Mouse (Mus musculus): Measurements from ENCODE around the gene D10Wsu102e.
"Not testable (repeated sequence)": the region's sequence is repeated elsewhere in the genome, so short reads cannot be mapped to it uniquely, and the experiment has no call there.

Gene D10Wsu102e

GRCm38 (mm10) chr10:83397336-83397735 is 37.3 kb downstream of the D10Wsu102e start:
- no peak for DNase-seq (ENCODE audit: low spot score)

- not testable (repeated sequence) for DNase-seq (ENCODE audit: low spot score)
These were observed 40.9 kb downstream of the D10Wsu102e start for GRCm38 (mm10) chr10:83400896-83401295.

GRCm38 (mm10) chr10:83405031-83405430 is 45.0 kb downstream of the D10Wsu102e start:
- DNase-seq (ENCODE audit: low spot score) = no peak

- no peak for DNase-seq (ENCODE audit: low spot score)
These were observed 45.7 kb downstream of the D10Wsu102e start for GRCm38 (mm10) chr10:83405711-83406110.

- no peak for DNase-seq (ENCODE audit: low spot score)
These were observed 47.1 kb downstream of the D10Wsu102e start for GRCm38 (mm10) chr10:83407141-83407540.

GRCm38 (mm10) chr10:83418466-83418865 is 58.4 kb downstream of the D10Wsu102e start:
- DNase-seq (ENCODE audit: low spot score) = not testable (repeated sequence)

GRCm38 (mm10) chr10:83448582-83448981 is 88.6 kb downstream of the D10Wsu102e start:
- no peak for DNase-seq (ENCODE audit: low spot score)

- no peak for DNase-seq (ENCODE audit: low spot score)
These were observed 97.5 kb downstream of the D10Wsu102e start for GRCm38 (mm10) chr10:83457531-83457930.

GRCm38 (mm10) chr10:83475226-83475625 is 115.2 kb downstream of the D10Wsu102e start:
- DNase-seq (ENCODE audit: low spot score) = no peak

- no peak for DNase-seq (ENCODE audit: low spot score)
These were observed 117.3 kb downstream of the D10Wsu102e start for GRCm38 (mm10) chr10:83477286-83477685.

GRCm38 (mm10) chr10:83490506-83490905 is 130.5 kb downstream of the D10Wsu102e start:
- no peak for DNase-seq (ENCODE audit: low spot score)

GRCm38 (mm10) chr10:83497321-83497720 is 137.3 kb downstream of the D10Wsu102e start:
- DNase-seq (ENCODE audit: low spot score) = no peak

GRCm38 (mm10) chr10:83508962-83509660 is 149.1 kb downstream of the D10Wsu102e start:
- DNase-seq (ENCODE audit: low spot score) = peak; percentile 26

- DNase-seq (ENCODE audit: low spot score) = no peak
These were observed 151.3 kb downstream of the D10Wsu102e start for GRCm38 (mm10) chr10:83511304-83511703.

GRCm38 (mm10) chr10:83513736-83514135 is 153.7 kb downstream of the D10Wsu102e start:
- no peak for DNase-seq (ENCODE audit: low spot score)

GRCm38 (mm10) chr10:83520990-83521389 is 161.0 kb downstream of the D10Wsu102e start:
- no peak for DNase-seq (ENCODE audit: low spot score)

- DNase-seq (ENCODE audit: low spot score) = not testable (repeated sequence)
These were observed 164.2 kb downstream of the D10Wsu102e start for GRCm38 (mm10) chr10:83524238-83524637.

- DNase-seq (ENCODE audit: low spot score) = no peak
These were observed 170.5 kb downstream of the D10Wsu102e start for GRCm38 (mm10) chr10:83530384-83530967.

GRCm38 (mm10) chr10:83533258-83533909 is 173.4 kb downstream of the D10Wsu102e start:
- DNase-seq (ENCODE audit: low spot score) = peak; percentile 73

GRCm38 (mm10) chr10:83533910-83534283 is 173.9 kb downstream of the D10Wsu102e start, which contains the start of gene Aldh1l2:
Aldh1l2 (minus strand) TSS chr10:83534140.
- DNase-seq (ENCODE audit: low spot score) = peak; percentile 80

- DNase-seq (ENCODE audit: low spot score) = no peak
These were observed 176.4 kb downstream of the D10Wsu102e start for GRCm38 (mm10) chr10:83536436-83536835.
